In genomic region chr12:71830139-71830538, GRCm38 (mm10) we compare ENCODE assay signal across 7 mouse cellular contexts. TPM values are rescaled to one million over a fixed set of nuclear protein-coding genes. Genes with fewer than 3 reads are reported as not detected.
DNase-seq lines count a peak whose midpoint lies in the region; ATAC-seq and TF ChIP-seq lines count a peak whose summit lies in the region.

No protein-coding gene starts in this region.

- no peak for DNase-seq in neural tube, embryonic 11.5 days (ENCODE audit: low spot score)
- no peak for DNase-seq in neural tube, embryonic 10.5 days (ENCODE audit: extremely low spot score, low spot score)
- DNase-seq in left cerebral cortex, postnatal 25 days (ENCODE audit: low spot score in 2 of 2) = no peak
- DNase-seq in urinary bladder, adult 2 months (ENCODE audit: low spot score) = no peak

- no peak for ATAC-seq in neural tube, embryonic 11.5 days (ENCODE audit: insufficient read depth, low FRiP score, low TSS enrichment)
- no peak for ATAC-seq in embryonic facial prominence, embryonic 13.5 days (ENCODE audit: insufficient number of reproducible peaks, insufficient read depth, low FRiP score, low TSS enrichment, low read depth)
- no peak for ATAC-seq in limb, embryonic 12.5 days (ENCODE audit: insufficient number of reproducible peaks, insufficient read depth, low FRiP score, low TSS enrichment, low read depth)

- H3K4me1 ChIP-seq in neural tube, embryonic 11.5 days (ENCODE audit: control insufficient read depth, insufficient read depth, low read length) = peaks cover 6% of the 10 kb centered on the region
- peaks cover 27% of the 10 kb centered on the region for H3K4me1 ChIP-seq in embryonic facial prominence, embryonic 13.5 days
- peaks cover 20% of the 10 kb centered on the region for H3K4me1 ChIP-seq in limb, embryonic 12.5 days (replicated peaks)
- no peaks in the 10 kb centered on the region for H3K4me1 ChIP-seq in small intestine, adult 2 months (ENCODE audit: control insufficient read depth, insufficient read depth, insufficient read length, low read length)

- TF ChIP-seq POLR2A in small intestine, adult 2 months (IDR thresholded peaks at IDR 0.05; ENCODE audit: low read depth, low read length) = no peak

- H3K9ac ChIP-seq in neural tube, embryonic 11.5 days (ENCODE audit: low read length) = peak overlapping the region; percentile 56
- peak overlapping the region; percentile 74 for H3K9ac ChIP-seq in embryonic facial prominence, embryonic 13.5 days
- H3K9ac ChIP-seq in limb, embryonic 12.5 days (replicated peaks) = peak overlapping the region; percentile 63; the same call in 1 of the 2 replicates

- peak overlapping the region; percentile 60 for H3K4me3 ChIP-seq in neural tube, embryonic 11.5 days (ENCODE audit: low read depth, low read length)
- peak overlapping the region; percentile 87 for H3K4me3 ChIP-seq in embryonic facial prominence, embryonic 13.5 days
- peak overlapping the region; percentile 73 for H3K4me3 ChIP-seq in limb, embryonic 12.5 days (replicated peaks)
- H3K4me3 ChIP-seq in small intestine, adult 2 months (ENCODE audit: low read depth, low read length) = peak overlapping the region; percentile 83

- no peak overlapping the region for H3K27ac ChIP-seq in neural tube, embryonic 11.5 days (ENCODE audit: low read depth, low read length)
- no peak overlapping the region for H3K27ac ChIP-seq in embryonic facial prominence, embryonic 13.5 days
- no peak overlapping the region for H3K27ac ChIP-seq in limb, embryonic 12.5 days
- no peak overlapping the region for H3K27ac ChIP-seq in small intestine, adult 2 months (ENCODE audit: insufficient read depth, low read depth, low read length)

- peak overlapping the region; percentile 93 for H3K4me2 ChIP-seq in neural tube, embryonic 11.5 days (ENCODE audit: low read depth)
- H3K4me2 ChIP-seq in embryonic facial prominence, embryonic 13.5 days = peak overlapping the region; percentile 61
- H3K4me2 ChIP-seq in limb, embryonic 12.5 days = peak overlapping the region; percentile 90

- no peaks in the 10 kb centered on the region for H3K9me3 ChIP-seq in neural tube, embryonic 11.5 days (ENCODE audit: control insufficient read depth, low read length)
- H3K9me3 ChIP-seq in embryonic facial prominence, embryonic 13.5 days = no peaks in the 10 kb centered on the region
- no peaks in the 10 kb centered on the region for H3K9me3 ChIP-seq in limb, embryonic 12.5 days

- no peak for TF ChIP-seq CTCF in small intestine, adult 2 months (IDR thresholded peaks at IDR 0.05; ENCODE audit: extremely low read depth, insufficient read length, insufficient replicate concordance, low read depth, low read length)

- H3K27me3 ChIP-seq in neural tube, embryonic 11.5 days (ENCODE audit: control insufficient read depth, insufficient read depth, low read length) = no peaks in the 10 kb centered on the region
- no peaks in the 10 kb centered on the region for H3K27me3 ChIP-seq in embryonic facial prominence, embryonic 13.5 days
- H3K27me3 ChIP-seq in limb, embryonic 12.5 days = 0 out of 2 replicates have a peak, but pooled peaks cover 4% of the 10 kb centered on the region
- no peaks in the 10 kb centered on the region for H3K27me3 ChIP-seq in small intestine, adult 2 months (ENCODE audit: control insufficient read depth, insufficient read depth, low read length)

- intact Hi-C loops in left cerebral cortex, postnatal 25 days (cut with DNase I) = loop anchor here (1.0 to 5.0 kb wide), 4 partner anchors 52 to 218 kb away; no protein-coding TSS in a partner anchor

- 15% methylated on average over 10 of the region's 10 CpGs for WGBS in neural tube, embryonic 11.5 days
- WGBS in embryonic facial prominence, embryonic 13.5 days = 12% methylated on average over 10 of the region's 10 CpGs
- 17% methylated on average over 10 of the region's 10 CpGs for WGBS in limb, embryonic 12.5 days
- 6% methylated on average over 10 of the region's 10 CpGs for whole genome bisulfite sequencing in small intestine, adult 2 months

- H3K36me3 ChIP-seq in neural tube, embryonic 11.5 days (ENCODE audit: control insufficient read depth, insufficient read depth, low read length) = no peaks in the 10 kb centered on the region
- H3K36me3 ChIP-seq in embryonic facial prominence, embryonic 13.5 days = no peaks in the 10 kb centered on the region
- no peaks in the 10 kb centered on the region for H3K36me3 ChIP-seq in limb, embryonic 12.5 days
- no peaks in the 10 kb centered on the region for H3K36me3 ChIP-seq in small intestine, adult 2 months (ENCODE audit: control insufficient read depth, insufficient read depth, low read length)

RNA-seq across cellular contexts. Expression of gene Daam1, which starts 0.7 kb away (rescaled TPM):
- 18.5 and 20.9 TPM in 2 replicates for polyA plus RNA-seq in neural tube, embryonic 11.5 days (2014; fragmentation: Nextera tagmentation; extraction: Ambion mirVana)
- 10.4 and 12.0 TPM in 2 replicates for polyA plus RNA-seq in embryonic facial prominence, embryonic 13.5 days (2015; fragmentation: Nextera tagmentation; extraction: Ambion mirVana)
- 7.3 and 8.2 TPM in 2 replicates for polyA plus RNA-seq in limb, embryonic 12.5 days (2016; fragmentation: Nextera tagmentation; extraction: Ambion mirVana)
- polyA plus RNA-seq in small intestine, adult 2 months (2012; rRNA removed) = 1.2 and 2.4 TPM in 2 replicates
- total RNA-seq in left cerebral cortex, postnatal 25 days (2021) = 10 to 100 TPM; 53.7 to 54.7 TPM
- 17.8 and 19.4 TPM in 2 replicates for polyA plus RNA-seq in urinary bladder, adult 2 months (2012; rRNA removed)
